Mouse (Mus musculus): Measurements from ENCODE around the gene Eva1a.

DNA sequence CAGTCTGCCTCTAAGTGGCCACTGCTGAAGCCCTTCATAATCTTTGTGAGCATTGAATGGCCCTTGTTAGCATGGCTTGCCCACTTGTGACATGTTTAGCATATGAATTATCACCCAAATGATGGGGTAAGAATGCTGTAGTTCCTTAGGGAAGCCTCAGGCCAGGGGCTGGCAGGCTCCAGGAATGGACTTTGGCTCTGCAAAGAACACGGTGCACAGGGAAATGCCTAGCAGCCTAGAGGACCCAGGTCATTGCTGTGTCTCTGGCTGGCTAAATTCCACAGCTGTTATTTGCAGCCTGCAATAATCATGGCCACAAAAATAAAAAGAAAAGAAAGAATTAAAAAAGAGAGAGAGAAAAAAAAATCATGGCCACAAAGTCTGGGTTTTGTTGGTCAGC lies 28.5 kb upstream of the Eva1a start:
- no peak for TF ChIP-seq GATA1 (IDR thresholded peaks at IDR 0.05; ENCODE audit: borderline replicate concordance, low read length)
- no peak for TF ChIP-seq FLI1 (IDR thresholded peaks at IDR 0.05; ENCODE audit: low read length)
